Mouse (Mus musculus) stomach, postnatal 0 days (tissue): ENCODE data around the gene Adgra1. TPM values are rescaled to one million over a fixed set of nuclear protein-coding genes. Genes with fewer than 3 reads are reported as not detected.

Experiments
- ATAC-seq: fragments of 200-750 bp; cut with Nextera tagmentation; 2 replicates; pipeline ENCODE4 v1.8.0; 2017; ENCODE audit not compliant: low FRiP score, low TSS enrichment
- DNase-seq: peaks from one replicate; pipeline ENCODE4 v3.0.0-alpha.2; 2016; ENCODE audit warnings: low spot score
- H3K27ac ChIP-seq: fragments of 300-500 bp; sonication (generic); replicated peaks from 2 replicates; pipeline ENCODE4 v1.5.1; 2014; ENCODE audit warnings: mild to moderate bottlenecking, control low read depth
- H3K27me3 ChIP-seq: fragments of 300-500 bp; sonication (generic); 2 replicates; pipeline ENCODE4 v1.6.1; 2014; ENCODE audit warnings: low read length; ENCODE audit not compliant: control insufficient read depth, insufficient read depth
- H3K36me3 ChIP-seq: fragments of 300-500 bp; sonication (generic); 2 replicates; pipeline ENCODE4 v1.6.1; 2014; ENCODE audit warnings: low read length, mixed read lengths; ENCODE audit not compliant: control insufficient read depth, insufficient read depth
- H3K4me1 ChIP-seq: fragments of 300-500 bp; sonication (generic); replicated peaks from 2 replicates; pipeline ENCODE4 v1.6.1; 2014; ENCODE audit warnings: antibody characterized with exemption; ENCODE audit not compliant: control insufficient read depth, insufficient read depth
- H3K4me2 ChIP-seq: fragments of 300-500 bp; sonication (generic); replicated peaks from 2 replicates; pipeline ENCODE4 v1.6.1; 2014; ENCODE audit warnings: low read depth, mild to moderate bottlenecking, control low read depth, moderate library complexity
- H3K4me3 ChIP-seq: fragments of 300-500 bp; sonication (generic); 2 replicates; pipeline ENCODE4 v1.5.1; 2014; ENCODE audit warnings: low read depth, low read length, control low read depth
- H3K9ac ChIP-seq: fragments of 300-500 bp; sonication (generic); 2 replicates; pipeline ENCODE4 v1.6.1; 2014; ENCODE audit warnings: mild to moderate bottlenecking, low read length, control low read depth, mixed read lengths
- H3K9me3 ChIP-seq: fragments of 300-500 bp; sonication (generic); 2 replicates; pipeline ENCODE4 v1.6.1; 2016; ENCODE audit warnings: low read length; ENCODE audit not compliant: control insufficient read depth
- CTCF ChIP-seq: IDR thresholded peaks from 2 replicates; pipeline ENCODE4 v1.5.1; 2016; ENCODE audit warnings: antibody characterized with exemption, low read depth, mild to moderate bottlenecking, moderate library complexity
- EP300 ChIP-seq: optimal IDR thresholded peaks from 2 replicates; pipeline ENCODE3; 2016; ENCODE audit warnings: antibody characterized with exemption
- WGBS: fragments of 180-500 bp; shearing (Covaris S2); extraction: QIAGEN DNeasy Blood & Tissue Kit; methylation state at CpG from one replicate; pipeline ENCODE4 v1.1.7; 2014; 5-methylcytosine and 5-hydroxymethylcytosine counted together
- polyA plus RNA-seq: library from polyadenylated mRNA; unstranded; fragments of >200 nt; fragmentation: Nextera tagmentation; extraction: Ambion mirVana; gene quantifications from 2 replicates; pipeline ENCODE4 v1.2.1, GENCODE M21; 2015

Gene Adgra1
- polyA plus RNA-seq, 1 experiment from 2014 or later = 0.55 TPM

DNA sequence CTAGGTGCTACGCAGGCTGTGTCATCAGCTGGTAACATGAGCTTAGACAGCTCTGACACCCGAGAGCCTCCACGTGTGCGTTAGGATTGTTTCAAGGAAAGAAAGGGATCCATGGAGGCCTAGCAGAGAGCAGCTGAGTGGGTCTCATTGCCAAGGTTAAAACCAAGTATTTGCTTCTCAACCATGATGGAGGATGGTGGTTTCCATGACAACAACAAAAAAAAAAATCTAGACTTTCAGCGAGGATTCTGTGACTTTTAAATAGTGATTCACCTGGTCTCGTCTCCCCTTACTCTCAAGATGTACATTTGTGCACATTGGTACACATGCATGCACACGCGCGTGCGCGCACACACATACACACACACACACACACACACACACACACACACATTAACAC, 21.3 kb downstream of the Adgra1 start:
- TF ChIP-seq CTCF = no peak
- TF ChIP-seq EP300 = no peak

DNA sequence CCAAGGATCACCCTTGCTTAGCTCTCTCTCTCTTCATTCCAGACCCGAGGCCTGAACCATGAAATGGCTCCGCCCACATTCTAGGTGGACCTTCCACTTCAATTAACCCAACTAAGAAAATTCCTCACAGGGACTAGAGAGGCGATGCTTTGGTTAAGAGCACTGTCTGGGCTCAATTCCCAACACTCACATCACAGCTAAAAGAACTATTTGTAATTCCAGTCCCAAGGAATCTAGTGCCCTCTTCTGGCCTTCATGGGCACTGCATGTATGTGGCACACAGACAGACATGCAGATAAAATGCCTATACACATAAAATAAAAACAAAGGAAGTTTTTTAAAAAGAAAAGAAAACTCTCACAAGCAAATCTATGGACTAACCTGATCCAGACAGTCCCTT, 27.4 kb downstream of the Adgra1 start:
- Histone ChIP-seq H3K9me3 (no peaks in the 10 kb centered on the region), H3K4me1 (no peaks in the 10 kb centered on the region), H3K4me2 (no peak overlapping the region), H3K9ac (no peak overlapping the region), H3K27ac (no peak overlapping the region), H3K27me3 (no peaks in the 10 kb centered on the region), H3K4me3 (no peak overlapping the region), H3K36me3 (no peaks in the 10 kb centered on the region)
- DNase-seq (peak; percentile 64), ATAC-seq (no peak)
- no peak for TF ChIP-seq EP300
- peak; percentile 87 for TF ChIP-seq CTCF
- 22% methylated on average over 3 of the region's 3 CpGs for WGBS

More for the DNA sequence above, 21.3 kb downstream of the Adgra1 start:
- no peaks in the 10 kb centered on the region for H3K27me3 ChIP-seq
- no peak for DNase-seq
- H3K9me3 ChIP-seq = no peaks in the 10 kb centered on the region
- 74% methylated on average over 11 of the region's 11 CpGs for WGBS
- H3K36me3 ChIP-seq = no peaks in the 10 kb centered on the region
- H3K4me3 ChIP-seq = no peak overlapping the region
- no peak overlapping the region for H3K9ac ChIP-seq
- H3K27ac ChIP-seq = no peak overlapping the region
- H3K4me2 ChIP-seq = no peak overlapping the region
- ATAC-seq = no peak
- no peaks in the 10 kb centered on the region for H3K4me1 ChIP-seq

DNA sequence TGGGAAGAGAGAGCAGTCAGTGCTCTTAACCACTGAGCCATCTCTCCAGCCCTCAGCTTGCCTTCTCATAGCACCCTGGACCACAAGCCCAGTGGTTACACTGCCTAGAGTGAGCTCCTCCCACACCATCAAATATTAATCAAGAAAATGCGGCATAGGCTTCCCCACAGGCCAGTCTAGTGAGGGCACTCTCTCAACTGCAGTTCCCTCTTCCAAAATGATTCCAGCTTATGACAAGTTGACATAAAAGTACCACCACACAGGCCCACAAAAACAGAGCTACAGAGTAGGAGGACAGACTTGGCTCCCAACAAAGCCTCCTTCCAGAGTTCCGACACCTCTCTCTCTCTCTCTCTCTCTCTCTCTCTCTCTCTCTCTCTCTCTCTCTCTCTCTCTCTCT, 29.1 kb downstream of the Adgra1 start:
- H3K36me3 ChIP-seq = no peaks in the 10 kb centered on the region
- DNase-seq (no peak), ATAC-seq (no peak)
- H3K9ac ChIP-seq = no peak overlapping the region
- no peaks in the 10 kb centered on the region for H3K9me3 ChIP-seq
- no peak overlapping the region for H3K4me3 ChIP-seq
- H3K4me1 ChIP-seq = no peaks in the 10 kb centered on the region
- no peak overlapping the region for H3K4me2 ChIP-seq
- 76% methylated on average over 1 of the region's 2 CpGs for WGBS
- no peaks in the 10 kb centered on the region for H3K27me3 ChIP-seq
- H3K27ac ChIP-seq = no peak overlapping the region
- TF ChIP-seq EP300 = no peak
- TF ChIP-seq CTCF = no peak

DNA sequence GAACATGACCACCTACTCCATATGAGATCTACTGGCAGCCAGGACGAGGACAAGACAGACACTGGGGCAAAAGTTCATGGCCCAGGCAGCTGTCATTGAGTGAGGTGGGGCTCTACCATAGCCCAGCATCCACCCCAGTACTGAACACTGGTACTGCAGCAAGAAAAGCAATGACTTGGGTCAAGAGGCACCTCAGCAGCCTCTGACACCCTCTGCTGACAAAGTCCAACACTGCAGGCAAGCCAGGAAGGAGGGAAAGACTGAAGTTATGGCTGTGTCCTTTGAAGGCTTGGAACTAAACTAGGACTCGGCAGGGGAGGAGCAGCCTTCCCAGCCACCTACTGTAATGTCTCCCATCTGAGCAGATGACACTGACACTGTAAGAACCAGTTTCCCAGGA, 30.3 kb downstream of the Adgra1 start:
- WGBS = 45% methylated on average over 2 of the region's 2 CpGs
- Histone ChIP-seq H3K27me3 (no peaks in the 10 kb centered on the region), H3K36me3 (no peaks in the 10 kb centered on the region), H3K9ac (no peak overlapping the region), H3K9me3 (no peaks in the 10 kb centered on the region), H3K27ac (no peak overlapping the region), H3K4me1 (no peaks in the 10 kb centered on the region), H3K4me3 (no peak overlapping the region), H3K4me2 (no peak overlapping the region)
- DNase-seq (peak; percentile 21), ATAC-seq (0 out of 2 replicates have a peak, but pooled peaks have one; percentile 8)
- TF ChIP-seq EP300 (no peak), CTCF (peak; percentile 65)

DNA sequence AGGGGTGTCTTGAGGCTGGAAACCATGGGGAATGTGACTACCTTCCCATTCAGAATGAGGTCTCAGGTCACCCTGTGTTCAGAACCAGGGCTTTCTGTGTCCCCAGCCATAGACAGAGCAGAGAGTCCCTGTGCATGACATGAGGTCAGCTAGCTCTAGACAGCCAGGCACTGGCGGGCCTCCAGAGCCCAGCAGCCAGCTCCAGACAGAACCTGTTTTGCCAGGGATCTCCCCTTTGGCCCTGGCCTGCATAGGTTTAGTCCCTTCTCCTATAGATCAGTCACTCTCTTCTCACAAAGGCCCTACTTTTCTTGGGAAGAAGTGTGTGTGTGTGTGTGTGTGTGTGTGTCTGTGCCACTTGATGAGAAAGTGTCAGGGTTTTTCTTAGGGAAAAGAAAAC, 30.9 kb downstream of the Adgra1 start:
- no peak for TF ChIP-seq CTCF
- TF ChIP-seq EP300 = no peak
- H3K4me2 ChIP-seq = no peak overlapping the region
- H3K4me1 ChIP-seq = no peaks in the 10 kb centered on the region
- H3K27me3 ChIP-seq = no peaks in the 10 kb centered on the region
- DNase-seq (no peak), ATAC-seq (no peak)
- no peak overlapping the region for H3K9ac ChIP-seq
- no peak overlapping the region for H3K27ac ChIP-seq
- WGBS = 47% methylated on average over 1 of the region's 1 CpGs
- no peak overlapping the region for H3K4me3 ChIP-seq
- no peaks in the 10 kb centered on the region for H3K36me3 ChIP-seq
- no peaks in the 10 kb centered on the region for H3K9me3 ChIP-seq

DNA sequence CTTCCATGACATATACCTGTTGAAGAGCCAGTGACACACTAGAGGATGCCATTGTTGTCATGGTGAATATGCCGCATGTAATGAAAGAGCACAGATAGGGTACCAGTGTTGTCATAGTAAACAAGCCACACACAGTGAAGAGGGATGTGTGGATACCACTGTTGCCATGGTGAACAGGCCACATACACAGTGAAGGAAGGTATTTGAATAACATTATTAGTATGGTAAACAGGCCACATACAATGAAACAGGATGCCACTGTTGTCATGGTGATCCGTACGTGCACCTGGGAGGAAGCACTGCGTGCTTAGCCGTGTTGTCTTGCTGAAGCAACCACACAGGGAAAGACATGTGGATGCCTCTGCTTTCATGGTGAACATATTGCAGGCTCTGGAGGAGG, 37.0 kb downstream of the Adgra1 start:
- Histone ChIP-seq H3K9me3 (no peaks in the 10 kb centered on the region), H3K27ac (no peak overlapping the region), H3K4me1 (no peaks in the 10 kb centered on the region), H3K9ac (no peak overlapping the region), H3K4me2 (no peak overlapping the region), H3K4me3 (no peak overlapping the region), H3K36me3 (no peaks in the 10 kb centered on the region), H3K27me3 (no peaks in the 10 kb centered on the region)
- ATAC-seq (no peak), DNase-seq (no peak)
- WGBS = 68% methylated on average over 5 of the region's 5 CpGs
- TF ChIP-seq CTCF = no peak
- TF ChIP-seq EP300 = no peak
